Mouse (Mus musculus): ENCODE results near the gene Dnajb14. TPM values are rescaled to one million over a fixed set of nuclear protein-coding genes. Genes with fewer than 3 reads are reported as not detected.
A peak's percentile ranks its signal among the peaks of the same experiment; 100 is the strongest.

Gene Dnajb14
- polyA plus RNA-seq, 1 experiment from 2014 or later: 11.2 TPM

DNA sequence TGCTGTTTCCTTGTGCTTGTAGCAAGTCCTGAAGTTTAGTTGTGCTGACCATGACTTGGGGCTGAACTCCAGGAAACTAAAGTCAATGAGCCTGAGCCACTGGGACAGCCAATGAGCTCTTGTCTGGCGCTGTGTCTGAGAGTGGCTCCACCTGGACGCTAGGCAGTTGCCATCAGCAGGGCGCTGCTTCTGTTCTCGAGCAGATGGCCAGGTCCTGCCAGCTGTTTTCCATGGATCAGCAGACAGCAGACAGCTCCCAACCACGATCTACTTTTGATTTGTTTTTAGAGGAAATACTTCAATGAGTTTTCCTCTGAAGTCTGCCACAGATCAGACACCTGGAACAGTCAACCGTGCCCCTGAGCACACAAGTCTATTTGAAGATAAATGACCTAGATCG, 65.3 kb downstream of the Dnajb14 start:
- Histone ChIP-seq H3K9me3 (no peaks in the 10 kb centered on the region), H3K9ac (no peak overlapping the region), H3K27me3 (no peaks in the 10 kb centered on the region), H3K27ac (no peak overlapping the region), H3K4me2 (no peak overlapping the region), H3K36me3 (replicated peaks) (peaks cover 10% of the 10 kb centered on the region), H3K4me1 (peaks cover 14% of the 10 kb centered on the region), H3K4me3 (replicated peaks) (no peak overlapping the region)
- 87% methylated on average over 7 of the region's 7 CpGs for WGBS
- ATAC-seq (ENCODE audit: low FRiP score): no peak

DNA sequence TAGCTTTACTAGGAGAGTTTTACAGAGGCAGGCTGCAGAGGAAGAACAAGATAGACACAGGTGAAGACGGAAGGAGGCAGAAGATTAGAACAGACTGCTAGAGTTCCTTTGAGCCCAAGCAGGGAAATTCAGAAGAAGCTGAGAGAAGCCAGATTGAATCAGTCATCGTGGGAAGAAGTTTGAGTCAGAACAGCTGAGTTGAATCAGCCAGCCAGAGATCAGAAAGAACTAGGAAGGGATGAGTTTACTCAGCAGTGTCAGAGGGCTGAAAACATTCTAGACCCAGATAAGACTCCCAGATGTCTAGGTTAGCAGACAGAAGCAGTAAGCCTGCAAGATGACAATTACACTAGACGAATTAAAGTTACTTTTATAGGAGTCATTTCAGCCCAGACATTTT, 66.5 kb downstream of the Dnajb14 start:
- H3K4me1 ChIP-seq: peaks cover 16% of the 10 kb centered on the region
- no peak for ATAC-seq (ENCODE audit: low FRiP score)
- no peak overlapping the region for H3K27ac ChIP-seq
- 94% methylated on average over 3 of the region's 3 CpGs for WGBS
- no peak overlapping the region for H3K9ac ChIP-seq
- H3K36me3 ChIP-seq (replicated peaks): peaks cover 8% of the 10 kb centered on the region
- no peak overlapping the region for H3K4me2 ChIP-seq
- H3K9me3 ChIP-seq: no peaks in the 10 kb centered on the region
- H3K4me3 ChIP-seq (replicated peaks): no peak overlapping the region
- H3K27me3 ChIP-seq: no peaks in the 10 kb centered on the region

DNA sequence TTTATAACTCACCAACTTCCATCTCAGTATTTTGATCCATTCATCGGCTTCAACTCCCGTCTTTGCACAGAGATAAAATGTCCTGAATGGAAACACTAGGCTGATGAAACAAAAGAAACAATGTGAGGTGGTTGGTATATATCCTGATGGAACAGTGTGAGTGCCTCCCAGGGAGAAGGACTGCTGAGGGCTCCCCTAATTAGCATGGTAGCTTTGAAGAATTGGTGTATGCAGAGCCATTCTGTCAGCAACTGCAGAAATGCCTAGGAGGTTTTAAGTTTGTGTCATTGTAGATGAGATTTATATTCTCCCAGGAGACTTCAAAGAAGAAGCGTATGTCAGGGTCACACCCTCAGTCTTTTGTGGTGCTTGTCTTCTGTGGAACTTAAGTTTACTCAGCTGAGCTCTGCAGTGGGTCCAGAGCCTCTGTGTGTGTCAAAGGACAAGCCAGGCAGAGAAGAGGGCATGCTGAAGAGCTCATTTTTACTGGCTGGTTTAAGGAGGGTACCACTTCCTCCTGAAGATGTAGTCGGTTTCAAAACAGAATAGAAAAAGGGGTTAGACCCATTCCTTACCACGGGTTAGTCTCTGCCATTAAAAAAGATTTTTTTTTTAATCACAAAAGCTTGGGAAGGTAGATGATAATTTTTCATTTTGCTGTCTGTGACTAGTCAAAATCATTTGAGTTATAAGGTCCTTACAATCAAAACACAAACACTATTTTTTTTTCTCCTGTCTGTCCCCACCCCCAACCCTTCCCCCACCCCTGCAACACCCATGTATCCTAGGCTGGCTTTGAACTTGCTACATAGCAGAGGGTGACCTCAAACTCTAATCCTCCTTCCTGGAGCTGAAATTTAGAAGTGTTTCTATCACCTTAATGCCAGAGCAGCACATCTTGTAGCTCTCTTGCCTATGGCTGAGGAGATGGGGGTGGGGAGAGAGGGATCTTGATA, 68.4 kb downstream of the Dnajb14 start:
- WGBS: 47% methylated on average over 5 of the region's 5 CpGs
- H3K27me3 ChIP-seq: no peaks in the 10 kb centered on the region
- peaks cover 16% of the 10 kb centered on the region for H3K4me1 ChIP-seq
- no peak overlapping the region for H3K4me3 ChIP-seq (replicated peaks)
- H3K9ac ChIP-seq: no peak overlapping the region
- H3K27ac ChIP-seq: no peak overlapping the region
- no peaks in the 10 kb centered on the region for H3K9me3 ChIP-seq
- H3K36me3 ChIP-seq (replicated peaks): no peaks in the 10 kb centered on the region; the same call in 1 of the 2 replicates
- H3K4me2 ChIP-seq: no peak overlapping the region
- ATAC-seq (ENCODE audit: low FRiP score): no peak

DNA sequence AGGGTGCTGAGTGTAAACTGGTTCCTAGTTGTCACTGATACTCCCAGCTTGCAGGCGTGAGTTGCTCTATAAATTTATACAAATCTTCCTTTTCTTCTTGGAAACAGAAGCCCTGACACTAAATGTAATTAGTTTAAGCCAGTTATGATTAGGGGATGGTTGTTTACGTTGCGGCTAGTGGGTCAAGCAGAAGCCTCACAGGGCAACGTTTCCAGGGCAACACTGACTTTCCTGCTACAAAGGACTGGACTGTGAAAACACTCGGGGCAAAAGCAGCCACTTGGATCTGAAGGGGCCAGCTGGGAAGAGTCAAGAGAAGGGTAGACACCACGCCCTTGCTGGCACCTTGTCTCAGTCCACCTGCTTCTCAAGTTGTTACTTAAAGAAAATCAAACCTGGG, 69.1 kb downstream of the Dnajb14 start:
- H3K27me3 ChIP-seq: no peaks in the 10 kb centered on the region
- H3K4me3 ChIP-seq (replicated peaks): no peak overlapping the region
- no peaks in the 10 kb centered on the region; the same call in 1 of the 2 replicates for H3K36me3 ChIP-seq (replicated peaks)
- WGBS: 35% methylated on average over 6 of the region's 6 CpGs
- H3K9ac ChIP-seq: no peak overlapping the region
- no peak overlapping the region for H3K27ac ChIP-seq
- H3K9me3 ChIP-seq: no peaks in the 10 kb centered on the region
- H3K4me1 ChIP-seq: peaks cover 16% of the 10 kb centered on the region
- ATAC-seq (ENCODE audit: low FRiP score): no peak
- H3K4me2 ChIP-seq: no peak overlapping the region

- H3K36me3 ChIP-seq (replicated peaks): no peaks in the 10 kb centered on the region
- peaks cover 16% of the 10 kb centered on the region for H3K4me1 ChIP-seq
- no peak overlapping the region for H3K4me2 ChIP-seq
- peak; percentile 73; the same call in 1 of the 2 replicates for ATAC-seq (ENCODE audit: low FRiP score)
- no peak overlapping the region for H3K4me3 ChIP-seq (replicated peaks)
- no peak overlapping the region for H3K9ac ChIP-seq
- WGBS: 39% methylated on average over 6 of the region's 6 CpGs
- H3K9me3 ChIP-seq: no peaks in the 10 kb centered on the region
- H3K27ac ChIP-seq: no peak overlapping the region
- H3K27me3 ChIP-seq: no peaks in the 10 kb centered on the region
These were observed 71.1 kb downstream of the Dnajb14 start for GRCm38 (mm10) chr3:137938608-137939007.

DNA sequence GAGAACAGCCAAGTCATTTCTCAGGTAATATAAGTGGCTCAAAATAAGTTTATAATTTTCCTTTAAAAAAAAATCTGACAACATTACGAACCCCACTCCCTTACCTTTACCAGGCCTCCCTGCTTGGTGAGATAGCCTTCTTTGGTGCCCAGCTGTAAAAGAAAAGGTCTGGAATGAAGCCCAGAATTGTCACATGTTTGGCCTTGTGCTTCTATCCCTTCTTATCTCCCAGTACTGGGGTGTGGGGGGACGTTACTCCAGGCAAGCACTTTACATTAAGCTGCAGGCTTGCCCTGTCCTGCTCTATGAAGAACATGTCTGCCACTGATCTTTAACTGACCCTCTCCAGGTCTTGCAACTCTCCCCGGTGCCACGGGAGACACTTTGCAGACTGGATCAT, 73.3 kb downstream of the Dnajb14 start:
- no peaks in the 10 kb centered on the region for H3K27me3 ChIP-seq
- no peak overlapping the region for H3K27ac ChIP-seq
- H3K4me2 ChIP-seq: no peak overlapping the region
- H3K36me3 ChIP-seq (replicated peaks): no peaks in the 10 kb centered on the region
- H3K9me3 ChIP-seq: no peaks in the 10 kb centered on the region
- no peak overlapping the region for H3K4me3 ChIP-seq (replicated peaks)
- WGBS: 89% methylated on average over 4 of the region's 4 CpGs
- no peak for ATAC-seq (ENCODE audit: low FRiP score)
- no peak overlapping the region for H3K9ac ChIP-seq
- peaks cover 10% of the 10 kb centered on the region for H3K4me1 ChIP-seq

DNA sequence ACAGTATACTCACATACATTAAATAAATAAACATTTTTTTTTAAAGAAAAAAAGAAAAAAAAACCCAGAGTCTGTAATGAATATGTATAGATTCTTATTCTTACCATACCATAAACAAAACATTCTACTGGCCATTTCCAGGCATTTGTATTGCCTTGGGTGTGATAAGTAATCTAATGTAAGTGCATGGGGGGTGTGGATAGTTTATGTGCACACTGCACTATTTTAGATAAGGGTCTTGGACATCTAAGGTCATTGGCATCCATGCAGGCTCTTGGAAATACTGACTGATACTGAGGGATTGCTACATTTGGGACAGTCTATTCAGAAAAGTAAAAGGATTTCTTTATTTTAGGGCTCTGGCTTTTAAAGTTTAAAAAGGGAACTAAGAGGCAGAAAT, 74.1 kb downstream of the Dnajb14 start:
- Histone ChIP-seq H3K4me1 (peaks cover 4% of the 10 kb centered on the region; the same call in 1 of the 2 replicates), H3K9ac (no peak overlapping the region), H3K4me2 (no peak overlapping the region), H3K27me3 (no peaks in the 10 kb centered on the region), H3K27ac (no peak overlapping the region), H3K36me3 (replicated peaks) (no peaks in the 10 kb centered on the region), H3K9me3 (no peaks in the 10 kb centered on the region), H3K4me3 (replicated peaks) (no peak overlapping the region)
- ATAC-seq (ENCODE audit: low FRiP score): no peak

DNA sequence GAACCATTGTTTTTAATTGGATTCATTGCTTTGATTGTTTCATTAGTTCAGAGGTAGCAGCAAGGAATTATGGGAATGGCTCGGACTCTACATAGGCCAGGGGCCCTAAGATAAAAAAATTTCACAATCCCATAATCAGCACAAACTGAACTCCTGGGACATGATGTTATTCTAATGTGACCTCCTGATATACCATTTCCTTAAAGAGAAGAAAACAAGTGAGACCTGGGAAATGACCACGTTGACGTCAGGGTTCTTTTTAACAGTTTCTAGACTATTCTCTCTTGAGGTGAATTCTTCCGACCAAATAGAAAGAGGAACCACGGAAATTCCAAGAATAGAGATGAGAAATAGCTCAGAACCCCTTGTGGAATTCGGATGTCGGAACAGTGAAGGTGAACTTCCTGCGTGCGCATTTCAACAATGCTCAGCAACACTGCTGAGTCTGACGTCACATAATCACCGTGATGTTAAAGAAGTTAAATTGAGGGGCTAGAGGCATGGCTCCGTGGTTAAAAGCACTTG, 74.7 kb downstream of the Dnajb14 start:
- 0 out of 2 replicates have a peak, but pooled peaks cover 2% of the 10 kb centered on the region for H3K4me1 ChIP-seq
- no peak overlapping the region for H3K4me2 ChIP-seq
- H3K36me3 ChIP-seq (replicated peaks): no peaks in the 10 kb centered on the region
- no peak overlapping the region for H3K9ac ChIP-seq
- WGBS: 93% methylated on average over 12 of the region's 12 CpGs
- H3K4me3 ChIP-seq (replicated peaks): no peak overlapping the region
- H3K27me3 ChIP-seq: no peaks in the 10 kb centered on the region
- no peak overlapping the region for H3K27ac ChIP-seq
- ATAC-seq (ENCODE audit: low FRiP score): no peak
- no peaks in the 10 kb centered on the region for H3K9me3 ChIP-seq

DNA sequence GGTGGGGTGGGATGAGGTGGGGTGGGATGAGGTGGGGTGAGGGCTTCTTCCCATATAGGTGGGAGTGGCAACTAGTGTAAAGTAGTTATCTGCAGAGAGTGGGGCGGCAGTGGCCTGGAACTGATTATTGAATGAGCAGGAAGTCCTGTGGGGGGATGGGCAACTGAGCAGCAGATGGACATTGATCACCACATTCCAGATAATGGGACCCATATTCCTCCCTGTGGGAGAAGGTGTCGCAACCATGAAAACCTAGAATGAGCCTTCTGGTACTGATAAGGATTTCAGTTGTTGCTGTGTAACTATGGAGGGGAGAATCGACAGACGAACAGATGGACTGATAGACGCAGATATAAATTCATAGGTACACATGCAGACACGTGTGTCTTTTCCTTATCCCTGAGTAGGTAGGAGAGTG, 76.3 kb downstream of the Dnajb14 start:
- 0 out of 2 replicates have a peak, but pooled peaks cover 2% of the 10 kb centered on the region for H3K4me1 ChIP-seq
- no peaks in the 10 kb centered on the region for H3K9me3 ChIP-seq
- no peaks in the 10 kb centered on the region for H3K36me3 ChIP-seq (replicated peaks)
- H3K27ac ChIP-seq: no peak overlapping the region
- ATAC-seq (ENCODE audit: low FRiP score): no peak
- no peak overlapping the region for H3K4me2 ChIP-seq
- 95% methylated on average over 6 of the region's 6 CpGs for WGBS
- H3K27me3 ChIP-seq: no peaks in the 10 kb centered on the region
- H3K9ac ChIP-seq: no peak overlapping the region
- H3K4me3 ChIP-seq (replicated peaks): no peak overlapping the region

GRCm38 (mm10) chr3:137946827-137947226, 79.4 kb downstream of the Dnajb14 start:
- Histone ChIP-seq H3K36me3 (replicated peaks) (no peaks in the 10 kb centered on the region), H3K27me3 (no peaks in the 10 kb centered on the region), H3K9ac (no peak overlapping the region), H3K9me3 (no peaks in the 10 kb centered on the region), H3K4me1 (no peaks in the 10 kb centered on the region), H3K4me3 (replicated peaks) (no peak overlapping the region), H3K27ac (no peak overlapping the region), H3K4me2 (no peak overlapping the region)
- no peak for ATAC-seq (ENCODE audit: low FRiP score)
- 86% methylated on average over 3 of the region's 3 CpGs for WGBS

GRCm38 (mm10) chr3:137947525-137947924, 80.0 kb downstream of the Dnajb14 start:
- H3K9ac ChIP-seq: no peak overlapping the region
- H3K4me3 ChIP-seq (replicated peaks): no peak overlapping the region
- H3K27me3 ChIP-seq: no peaks in the 10 kb centered on the region
- H3K27ac ChIP-seq: no peak overlapping the region
- no peaks in the 10 kb centered on the region for H3K9me3 ChIP-seq
- no peak for ATAC-seq (ENCODE audit: low FRiP score)
- H3K36me3 ChIP-seq (replicated peaks): no peaks in the 10 kb centered on the region
- no peak overlapping the region for H3K4me2 ChIP-seq
- 87% methylated on average over 4 of the region's 4 CpGs for WGBS
- peaks cover 2% of the 10 kb centered on the region for H3K4me1 ChIP-seq

- Histone ChIP-seq H3K27me3 (no peaks in the 10 kb centered on the region), H3K9me3 (no peaks in the 10 kb centered on the region), H3K4me1 (peaks cover 15% of the 10 kb centered on the region), H3K4me3 (replicated peaks) (no peak overlapping the region), H3K4me2 (no peak overlapping the region), H3K36me3 (replicated peaks) (no peaks in the 10 kb centered on the region), H3K9ac (no peak overlapping the region), H3K27ac (no peak overlapping the region)
- ATAC-seq (ENCODE audit: low FRiP score): no peak
- WGBS: 83% methylated on average over 10 of the region's 10 CpGs
These were observed 82.9 kb downstream of the Dnajb14 start for GRCm38 (mm10) chr3:137950191-137950885.

Data from forebrain, embryonic 12.5 days (tissue).